Mouse (Mus musculus) layer of hippocampus, adult 11-12 months (tissue): ENCODE data around the gene Lrrc15.

Source experiments
- DNase-seq: peaks from one replicate; pipeline ENCODE4 v3.0.0; 2022; ENCODE audit warnings: low spot score

Gene Lrrc15

DNA sequence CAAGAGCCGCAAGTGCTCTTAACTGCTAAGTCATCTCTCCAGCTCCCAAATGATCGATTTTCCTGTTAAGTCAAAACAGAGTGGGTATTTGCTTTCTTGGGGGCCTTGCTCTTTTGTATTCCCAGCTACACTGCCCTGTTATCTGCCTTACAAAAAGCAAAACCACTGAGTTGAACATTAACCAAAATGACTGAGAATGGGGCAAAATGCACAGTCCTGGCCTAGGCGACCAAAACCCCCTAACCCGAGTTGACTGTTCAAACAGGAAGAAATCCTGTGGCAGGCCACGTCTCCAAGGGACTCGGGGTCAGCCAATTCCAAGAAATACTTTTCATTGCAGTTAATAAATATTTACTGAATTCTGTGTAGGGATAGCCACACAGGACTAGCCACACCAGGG lies 44.3 kb downstream of the Lrrc15 start:
- DNase-seq, result no peak

DNA sequence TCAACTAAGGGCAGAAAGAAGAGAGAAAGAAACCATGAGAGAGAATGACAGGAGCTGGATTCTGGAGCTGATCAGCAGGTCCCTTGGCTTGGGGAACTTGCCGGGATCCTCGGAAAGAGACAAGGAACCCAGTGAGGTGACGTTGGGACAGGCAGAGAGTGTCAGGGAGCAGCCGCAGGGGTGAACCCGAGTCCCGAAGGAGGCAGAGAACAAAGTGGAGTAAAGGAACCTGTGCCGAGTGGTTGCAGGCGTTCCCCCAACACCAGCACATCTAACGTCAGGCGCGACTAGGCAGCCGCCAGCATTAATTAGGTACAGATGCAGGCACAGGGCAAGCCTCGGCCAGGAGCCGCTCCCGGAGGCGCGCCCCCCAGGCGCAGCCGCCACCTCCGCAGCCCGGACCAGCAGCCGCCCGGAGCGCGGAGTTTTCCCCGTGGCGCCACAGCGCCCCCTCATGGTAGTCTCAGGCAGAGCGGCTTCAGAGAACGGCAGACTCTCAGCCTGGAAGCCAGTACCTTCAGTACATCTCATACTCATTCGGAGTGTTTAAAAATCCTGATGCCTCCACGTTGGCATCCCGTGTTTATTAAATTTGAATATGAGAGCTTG lies 46.9 kb downstream of the Lrrc15 start:
- peak; percentile 80 for DNase-seq

DNA sequence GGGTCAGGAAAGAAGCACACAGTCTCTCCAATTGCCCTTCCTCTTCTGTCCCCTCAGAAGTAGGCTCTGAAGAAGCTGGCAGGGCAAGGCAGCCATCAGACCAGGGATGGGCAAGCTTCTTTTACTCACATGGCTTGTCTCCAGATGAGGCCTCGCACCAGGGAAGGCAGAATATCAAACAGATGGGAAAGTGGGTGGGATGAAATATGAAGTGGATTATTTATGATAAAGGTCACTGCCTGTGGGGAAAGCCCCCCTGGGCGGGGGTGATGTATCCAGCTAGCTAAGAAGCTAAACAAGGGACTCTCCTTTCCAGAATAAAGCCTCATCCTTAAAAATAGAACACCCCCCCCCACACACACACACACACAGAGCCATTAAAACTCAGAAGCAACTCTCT lies 47.5 kb downstream of the Lrrc15 start:
- DNase-seq, result peak; percentile 11

DNA sequence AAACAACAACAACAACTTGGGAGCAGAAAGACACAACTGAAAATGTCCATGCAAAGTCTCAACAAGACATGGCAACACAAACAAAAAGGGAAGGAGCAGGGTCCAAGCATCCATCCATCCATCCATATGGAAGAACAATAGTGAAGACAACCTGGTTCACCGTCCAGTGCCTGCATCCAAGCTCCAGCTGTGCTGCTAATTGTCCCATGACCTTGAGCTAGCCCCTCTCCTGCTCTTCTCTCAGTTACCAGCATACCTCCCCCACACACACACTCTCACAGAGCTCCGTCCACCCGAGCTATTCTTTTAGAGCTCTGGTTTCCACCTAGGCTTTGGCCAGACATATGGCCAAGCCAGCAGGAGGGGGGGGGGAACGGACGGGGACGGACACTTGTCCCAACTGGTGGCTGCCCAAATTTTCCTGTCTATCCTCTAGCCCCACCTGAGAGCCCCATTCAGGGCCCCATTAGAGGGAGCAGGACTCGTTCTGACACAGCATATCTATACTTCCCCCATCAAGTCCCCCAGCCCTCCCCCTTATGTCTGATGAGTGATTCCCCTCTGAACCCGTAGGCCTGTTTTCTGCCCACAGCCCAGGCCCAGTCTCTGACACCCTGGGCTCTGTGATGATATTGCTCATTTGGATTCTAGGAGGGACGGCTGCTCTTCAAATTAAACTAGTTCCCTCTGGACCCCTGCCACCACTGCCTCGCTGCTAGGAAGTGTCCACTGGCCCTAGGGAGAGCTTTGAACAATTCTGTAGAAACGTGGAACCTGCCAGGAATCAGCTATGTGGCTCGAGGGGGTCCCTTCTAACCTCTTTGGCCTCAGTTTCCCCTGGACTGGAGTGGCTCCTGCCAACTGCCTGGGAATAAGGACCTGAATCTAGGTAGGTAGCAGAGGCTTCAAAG lies 48.2 kb downstream of the Lrrc15 start:
- no peak for DNase-seq

DNA sequence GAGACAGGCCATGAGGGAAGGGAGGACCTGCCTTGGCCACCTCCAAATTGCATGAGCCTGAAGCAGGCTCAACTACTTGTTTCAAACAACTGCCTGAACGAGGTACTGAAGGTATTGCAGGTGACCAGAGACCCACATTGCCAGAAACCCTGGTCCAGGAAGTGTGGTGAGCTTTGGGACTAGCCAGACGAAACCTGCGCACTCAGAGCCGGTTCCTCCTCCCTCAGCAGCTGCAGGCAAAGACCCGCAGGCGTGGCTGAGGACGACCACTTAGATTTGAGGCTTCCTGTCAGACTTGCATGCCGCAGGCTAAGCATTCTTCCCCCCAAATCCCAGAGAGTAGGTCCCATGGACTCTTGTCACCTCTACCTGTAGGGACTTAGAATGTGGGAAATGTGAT lies 49.0 kb downstream of the Lrrc15 start:
- DNase-seq, result no peak

DNA sequence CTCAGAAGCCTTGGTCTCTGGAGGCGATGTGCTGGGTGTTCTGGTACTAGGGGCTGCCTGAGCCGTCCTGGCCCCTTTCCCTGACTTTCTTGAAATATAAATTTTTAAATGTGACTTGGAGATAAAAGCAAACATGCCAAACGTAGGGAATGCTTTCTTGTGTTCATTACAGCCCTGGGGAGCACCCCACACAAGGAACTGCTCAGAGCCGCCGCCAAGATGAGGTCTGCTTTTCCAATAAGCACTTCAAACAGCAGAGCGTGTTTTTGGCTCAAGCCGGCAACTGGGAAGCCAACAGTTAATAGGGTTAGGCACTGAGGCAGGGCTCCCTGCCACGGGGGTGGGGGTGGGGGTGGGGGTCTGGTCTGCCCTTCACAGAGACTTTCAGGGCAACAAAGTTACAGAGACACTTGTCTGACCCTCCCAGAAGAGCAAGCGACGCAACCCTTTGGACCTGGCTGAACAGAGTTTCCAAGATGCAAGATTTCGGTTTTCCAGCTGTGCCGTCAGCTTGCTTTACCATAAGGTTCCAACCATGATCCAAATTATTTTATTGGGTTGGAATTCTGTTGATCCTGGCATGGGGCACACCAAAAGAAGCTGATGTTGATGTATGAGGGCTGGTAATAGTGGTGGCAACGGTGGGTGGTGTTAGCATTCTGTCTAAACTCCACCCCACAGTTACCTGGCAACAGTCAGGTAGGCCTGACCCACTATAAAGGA lies 51.0 kb downstream of the Lrrc15 start:
- no peak for DNase-seq

DNA sequence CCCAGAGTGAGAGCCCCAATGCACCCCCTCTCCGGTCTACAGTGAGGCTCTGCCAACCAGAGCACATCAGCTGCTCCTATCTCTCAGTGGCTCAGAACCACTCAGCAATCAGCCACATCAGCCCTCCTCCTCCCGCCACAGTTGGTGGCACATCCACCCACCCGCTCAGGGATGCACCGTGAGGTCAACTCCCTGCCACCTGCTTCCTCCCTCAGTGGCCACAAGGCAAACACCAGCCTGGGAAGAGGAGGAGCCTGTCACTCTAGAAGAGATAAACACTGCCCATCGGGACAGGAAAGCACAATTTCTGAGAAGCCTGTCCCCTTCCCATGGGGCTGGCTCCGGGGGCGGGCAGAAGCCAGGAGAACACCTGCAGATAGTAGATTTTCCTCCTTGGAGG lies 55.7 kb downstream of the Lrrc15 start:
- no peak for DNase-seq

DNA sequence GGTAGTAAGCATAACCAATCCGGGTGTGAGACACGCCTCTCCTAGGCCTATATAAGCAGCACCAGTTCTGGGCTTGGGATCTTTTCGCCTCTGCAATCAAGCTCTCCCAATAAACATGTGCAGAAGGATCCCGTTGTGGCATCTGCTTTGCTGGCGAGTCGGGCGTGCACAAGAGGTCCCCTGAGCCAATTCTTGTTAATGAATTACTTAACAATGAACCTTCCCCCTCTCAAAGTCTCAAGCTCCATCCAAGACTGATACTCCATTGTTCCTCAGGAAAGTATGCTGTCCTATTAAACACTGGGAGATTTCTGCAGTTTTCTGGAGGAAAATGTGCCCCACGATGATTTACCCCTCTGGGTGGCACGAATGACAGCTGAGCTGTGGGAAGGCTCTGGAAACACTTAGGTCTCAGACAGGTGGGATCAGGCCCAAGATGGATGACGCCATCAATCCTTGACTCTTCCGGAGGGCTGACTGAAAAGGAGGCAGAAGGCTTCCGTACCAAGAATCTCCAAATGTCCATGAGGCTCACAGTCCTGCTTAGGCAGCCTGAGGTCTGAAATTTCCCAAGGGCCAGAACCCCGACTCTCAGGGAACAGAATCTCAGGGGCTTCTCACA lies 61.8 kb downstream of the Lrrc15 start:
- no peak for DNase-seq
